Mouse (Mus musculus): ENCODE measurements around the gene Rab35.

- TF ChIP-seq EP300 (IDR thresholded peaks at IDR 0.05; ENCODE audit: low read length) (no peak), RCOR1 (conservative IDR thresholded peaks at IDR 0.05; ENCODE audit: low read depth, low read length) (no peak), MAFK (IDR thresholded peaks at IDR 0.05; ENCODE audit: insufficient replicate concordance, low read length) (no peak), SMC3 (IDR thresholded peaks at IDR 0.05; ENCODE audit: low read depth, low read length) (no peak), POLR2A (IDR thresholded peaks at IDR 0.05; ENCODE audit: low read depth, low read length) (no peak), TCF12 (IDR thresholded peaks at IDR 0.05; ENCODE audit: low read depth, low read length) (no peak), CHD2 (IDR thresholded peaks at IDR 0.05; ENCODE audit: low read length) (no peak), ZKSCAN1 (IDR thresholded peaks at IDR 0.05; ENCODE audit: borderline replicate concordance, low read depth, low read length) (no peak)
Measured at GRCm38 (mm10) chr5:115666366-115667065, 34.8 kb downstream of the Rab35 start.

Measured in CH12.LX (cell line).